Mouse (Mus musculus): Measurements from ENCODE around the gene Krtap24-1. TPM values are rescaled to one million over a fixed set of nuclear protein-coding genes. Genes with fewer than 3 reads are reported as not detected.

Krtap24-1 gene
- total RNA-seq, 1 experiment from 2014 or later, result not detected

- no peak for ATAC-seq (replicated peaks; ENCODE audit: insufficient number of reproducible peaks, low FRiP score, low TSS enrichment, poor library complexity, severe bottlenecking)
Measured at GRCm38 (mm10) chr16:88570136-88570535, 41.9 kb downstream of the Krtap24-1 start.

- ATAC-seq (replicated peaks; ENCODE audit: insufficient number of reproducible peaks, low FRiP score, low TSS enrichment, poor library complexity, severe bottlenecking), result no peak
Measured at GRCm38 (mm10) chr16:88569732-88570131, 42.3 kb downstream of the Krtap24-1 start.

GRCm38 (mm10) chr16:88569096-88569495, 43.0 kb downstream of the Krtap24-1 start:
- ATAC-seq (replicated peaks; ENCODE audit: insufficient number of reproducible peaks, low FRiP score, low TSS enrichment, poor library complexity, severe bottlenecking), result no peak

GRCm38 (mm10) chr16:88563045-88563913, 48.8 kb downstream of the Krtap24-1 start, which contains the start of gene Cldn8:
Cldn8 (minus strand) TSS chr16:88563183.
- ATAC-seq (replicated peaks; ENCODE audit: insufficient number of reproducible peaks, low FRiP score, low TSS enrichment, poor library complexity, severe bottlenecking), result no peak

- ATAC-seq (replicated peaks; ENCODE audit: insufficient number of reproducible peaks, low FRiP score, low TSS enrichment, poor library complexity, severe bottlenecking), result no peak
Measured at GRCm38 (mm10) chr16:88561617-88562164, 50.4 kb downstream of the Krtap24-1 start.

Other genes starting within 250 kb of the Krtap24-1 start
- not detected in 3 replicates for gene Cldn17, start 105.3 kb downstream of the Krtap24-1 start, total RNA-seq (2017)
- gene Cldn8, start 49.1 kb downstream of the Krtap24-1 start, total RNA-seq (2017), result not detected in 3 replicates
- not detected in 3 replicates for gene 2310079G19Rik, start 15.4 kb upstream of the Krtap24-1 start, total RNA-seq (2017)
- gene Krtap26-1, start 35.5 kb upstream of the Krtap24-1 start, total RNA-seq (2017), result not detected in 3 replicates
- gene Krtap27-1, start 59.4 kb upstream of the Krtap24-1 start, total RNA-seq (2017), result not detected in 3 replicates
- gene 2310061N02Rik, start 95.7 kb upstream of the Krtap24-1 start, total RNA-seq (2017), result not detected in 3 replicates
- not detected in 3 replicates for gene Krtap13-1, start 116.6 kb upstream of the Krtap24-1 start, total RNA-seq (2017)
- not detected in 3 replicates for gene Krtap13, start 139.4 kb upstream of the Krtap24-1 start, total RNA-seq (2017)
- gene 2310034C09Rik, start 146.6 kb upstream of the Krtap24-1 start, total RNA-seq (2017), result not detected in 3 replicates
- not detected in 3 replicates for gene 2310057N15Rik, start 161.9 kb upstream of the Krtap24-1 start, total RNA-seq (2017)
- not detected in 3 replicates for gene Gm5965, start 165.6 kb upstream of the Krtap24-1 start, total RNA-seq (2017)
- not detected in 3 replicates for gene Gm20741, start 199.9 kb upstream of the Krtap24-1 start, total RNA-seq (2017)
- not detected in 3 replicates for gene Krtap15, start 207.9 kb upstream of the Krtap24-1 start, total RNA-seq (2017)
- not detected in 3 replicates for gene Krtap14, start 213.9 kb upstream of the Krtap24-1 start, total RNA-seq (2017)